ENCODE assay signal across 7 mouse cellular contexts in the genomic region with DNA sequence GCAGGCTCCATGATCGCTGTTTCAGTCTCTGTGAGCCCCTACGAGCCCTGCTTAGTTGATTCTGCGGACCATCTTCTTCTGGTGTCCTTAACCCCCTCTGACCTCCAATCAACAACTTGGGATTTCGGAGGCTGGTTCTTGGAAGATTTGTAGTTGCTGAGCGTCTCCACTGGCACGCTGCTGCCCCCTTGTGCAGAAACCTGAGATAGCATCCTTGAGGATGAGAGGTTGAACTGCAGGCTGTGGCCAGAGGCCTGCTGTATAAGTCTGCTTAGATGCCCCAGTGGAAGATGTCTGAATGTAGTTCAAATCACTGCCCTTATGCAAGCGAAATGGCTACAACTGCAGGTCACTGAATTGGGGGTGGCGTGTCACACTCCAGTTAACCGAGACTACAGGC. TPM values are rescaled to one million over a fixed set of nuclear protein-coding genes. Genes with fewer than 3 reads are reported as not detected.
DNase-seq lines count a peak whose midpoint lies in the region; ATAC-seq and TF ChIP-seq lines count a peak whose summit lies in the region.

No protein-coding gene starts in this region.

- no peaks in the 10 kb centered on the region for H3K36me3 ChIP-seq in hindbrain, embryonic 15.5 days

- intact Hi-C loops in left cerebral cortex, adult 2 months (cut with DNase I) = loop anchor here (2.0 to 10.0 kb wide), 5 partner anchors 42 to 823 kb away; a partner anchor contains a TSS

- H3K4me2 ChIP-seq in hindbrain, embryonic 15.5 days = no peak overlapping the region

- peak; percentile 62; the same call in 1 of the 2 replicates for ATAC-seq in hindbrain, embryonic 15.5 days (ENCODE audit: low FRiP score, low read depth)

- H3K4me1 ChIP-seq in hindbrain, embryonic 15.5 days (replicated peaks) = peaks cover 17% of the 10 kb centered on the region

- H3K9me3 ChIP-seq in hindbrain, embryonic 15.5 days = no peaks in the 10 kb centered on the region

- H3K9ac ChIP-seq in hindbrain, embryonic 15.5 days = no peak overlapping the region

- H3K27me3 ChIP-seq in hindbrain, embryonic 15.5 days = no peaks in the 10 kb centered on the region

- peak; percentile 88 for DNase-seq in ZHBTc4 (ENCODE audit: low read depth, low spot score)
- DNase-seq in cerebellum, postnatal 10 days = peak; percentile 95 to 98
- peak; percentile 85 for DNase-seq in gastrocnemius, adult 18-20 months (ENCODE audit: low spot score)
- DNase-seq in left cerebral cortex, adult 2 months (ENCODE audit: extremely low spot score in 1 of 2, low spot score in 2 of 2) = peak; percentile 86 to 94
- DNase-seq in mesoderm, embryonic 11.5 days (ENCODE audit: low read depth, low spot score) = peak; percentile 91
- DNase-seq in skeletal muscle tissue, adult 2 months (ENCODE audit: low read depth, low spot score) = peak; percentile 65

- no peak overlapping the region for H3K27ac ChIP-seq in hindbrain, embryonic 15.5 days (replicated peaks)
- H3K27ac ChIP-seq in left cerebral cortex, adult 2 months = no peak overlapping the region

- no peak overlapping the region for H3K4me3 ChIP-seq in hindbrain, embryonic 15.5 days
- H3K4me3 ChIP-seq in left cerebral cortex, adult 2 months = no peak overlapping the region

- TF ChIP-seq CTCF in left cerebral cortex, adult 2 months (IDR thresholded peaks at IDR 0.05) = peak; percentile 88

- WGBS in hindbrain, embryonic 15.5 days = 15% methylated on average over 9 of the region's 9 CpGs

RNA-seq across cellular contexts. Expression of a gene that starts 2.7 kb away (rescaled TPM):
- under 1 TPM in 1 of 2 experiments, not detected in 1; 0.38 TPM for total RNA-seq in gastrocnemius, adult 18-20 months (2021)
- 0.10 and 0.29 TPM in 2 replicates for polyA plus RNA-seq in hindbrain, embryonic 15.5 days (2015; fragmentation: Nextera tagmentation; extraction: Ambion mirVana)
- not detected for total RNA-seq in left cerebral cortex, adult 2 months (2021)
